Mouse (Mus musculus): Measurements from ENCODE around the gene Nrg4. TPM values are rescaled to one million over a fixed set of nuclear protein-coding genes. Genes with fewer than 3 reads are reported as not detected.

Nrg4 gene
- polyA plus RNA-seq, 1 experiment = 11.4 TPM

- TF ChIP-seq CTCF (conservative IDR thresholded peaks at IDR 0.05; ENCODE audit: insufficient read depth, insufficient read length, low read depth, low read length) (no peak), POLR2A (IDR thresholded peaks at IDR 0.05; ENCODE audit: low read depth, low read length) (no peak)
- no peaks in the 10 kb centered on the region for H3K27me3 ChIP-seq (replicated peaks; ENCODE audit: control insufficient read depth, insufficient read depth, low read length)
- peaks cover 11% of the 10 kb centered on the region; the same call in 1 of the 2 replicates for H3K36me3 ChIP-seq (ENCODE audit: control insufficient read depth, insufficient read depth, low read length)
- no peak overlapping the region for H3K4me3 ChIP-seq (ENCODE audit: insufficient read depth, low read depth, low read length)
- peaks cover 13% of the 10 kb centered on the region; the same call in 1 of the 2 replicates for H3K4me1 ChIP-seq (ENCODE audit: control insufficient read depth, insufficient read depth, low read length)
- 92% methylated on average over 3 of the region's 3 CpGs for WGBS
- H3K27ac ChIP-seq (ENCODE audit: insufficient read depth, low read depth, low read length) = no peak overlapping the region
- DNase-seq = no peak
These were observed 111.0 kb downstream of the Nrg4 start for GRCm38 (mm10) chr9:55215648-55216047.

GRCm38 (mm10) chr9:55215056-55215455 is 111.6 kb downstream of the Nrg4 start:
- Histone ChIP-seq H3K27ac (ENCODE audit: insufficient read depth, low read depth, low read length) (no peak overlapping the region), H3K27me3 (replicated peaks; ENCODE audit: control insufficient read depth, insufficient read depth, low read length) (no peaks in the 10 kb centered on the region), H3K4me1 (ENCODE audit: control insufficient read depth, insufficient read depth, low read length) (peaks cover 14% of the 10 kb centered on the region; the same call in 1 of the 2 replicates), H3K4me3 (ENCODE audit: insufficient read depth, low read depth, low read length) (no peak overlapping the region), H3K36me3 (ENCODE audit: control insufficient read depth, insufficient read depth, low read length) (peaks cover 11% of the 10 kb centered on the region; the same call in 1 of the 2 replicates)
- no peak for TF ChIP-seq CTCF (conservative IDR thresholded peaks at IDR 0.05; ENCODE audit: insufficient read depth, insufficient read length, low read depth, low read length)
- no peak for TF ChIP-seq POLR2A (IDR thresholded peaks at IDR 0.05; ENCODE audit: low read depth, low read length)
- WGBS = 45% methylated on average over 3 of the region's 3 CpGs
- DNase-seq = peak; percentile 58

DNA sequence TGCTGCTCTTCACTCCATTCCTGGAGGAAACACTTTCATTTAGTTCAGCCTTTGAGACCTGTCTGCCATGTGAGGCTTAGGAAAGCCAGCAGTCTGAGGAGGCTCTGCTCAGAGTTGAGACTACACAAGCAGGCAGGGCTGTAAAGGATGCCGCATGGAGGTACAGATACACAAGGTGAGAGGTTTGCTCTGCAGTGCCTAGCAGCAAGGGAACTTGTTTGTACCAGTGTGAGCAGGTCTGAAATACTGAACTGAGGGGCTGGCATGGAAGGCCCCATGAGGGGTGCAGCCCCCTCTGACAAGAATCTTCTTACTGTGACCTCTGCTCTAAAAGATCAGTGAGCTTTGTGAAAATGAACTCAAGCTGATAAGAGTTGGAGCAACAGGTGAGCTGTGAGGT is 113.2 kb downstream of the Nrg4 start:
- Histone ChIP-seq H3K4me1 (ENCODE audit: control insufficient read depth, insufficient read depth, low read length) (peaks cover 21% of the 10 kb centered on the region; the same call in 1 of the 2 replicates), H3K4me3 (ENCODE audit: insufficient read depth, low read depth, low read length) (no peak overlapping the region), H3K36me3 (ENCODE audit: control insufficient read depth, insufficient read depth, low read length) (peaks cover 11% of the 10 kb centered on the region; the same call in 1 of the 2 replicates), H3K27ac (ENCODE audit: insufficient read depth, low read depth, low read length) (no peak overlapping the region), H3K27me3 (replicated peaks; ENCODE audit: control insufficient read depth, insufficient read depth, low read length) (no peaks in the 10 kb centered on the region)
- no peak for DNase-seq
- 78% methylated on average over 1 of the region's 1 CpGs for WGBS
- TF ChIP-seq CTCF (conservative IDR thresholded peaks at IDR 0.05; ENCODE audit: insufficient read depth, insufficient read length, low read depth, low read length) (no peak), POLR2A (IDR thresholded peaks at IDR 0.05; ENCODE audit: low read depth, low read length) (no peak)

GRCm38 (mm10) chr9:55211611-55212010 is 115.0 kb downstream of the Nrg4 start:
- H3K4me3 ChIP-seq (ENCODE audit: insufficient read depth, low read depth, low read length) = no peak overlapping the region
- peak overlapping the region; percentile 80 for H3K27ac ChIP-seq (ENCODE audit: insufficient read depth, low read depth, low read length)
- no peaks in the 10 kb centered on the region for H3K27me3 ChIP-seq (replicated peaks; ENCODE audit: control insufficient read depth, insufficient read depth, low read length)
- peak; percentile 80 for DNase-seq
- H3K36me3 ChIP-seq (ENCODE audit: control insufficient read depth, insufficient read depth, low read length) = peaks cover 7% of the 10 kb centered on the region; the same call in 1 of the 2 replicates
- peaks cover 26% of the 10 kb centered on the region; the same call in 1 of the 2 replicates for H3K4me1 ChIP-seq (ENCODE audit: control insufficient read depth, insufficient read depth, low read length)
- TF ChIP-seq POLR2A (IDR thresholded peaks at IDR 0.05; ENCODE audit: low read depth, low read length) (no peak), CTCF (conservative IDR thresholded peaks at IDR 0.05; ENCODE audit: insufficient read depth, insufficient read length, low read depth, low read length) (no peak)
- WGBS = 58% methylated on average over 4 of the region's 4 CpGs

GRCm38 (mm10) chr9:55208790-55209481 is 117.7 kb downstream of the Nrg4 start, which contains the start of gene Fbxo22:
Fbxo22 (plus strand) TSS chr9:55208925.
- DNase-seq = peak; percentile 92
- Histone ChIP-seq H3K27me3 (replicated peaks; ENCODE audit: control insufficient read depth, insufficient read depth, low read length) (no peaks in the 10 kb centered on the region), H3K4me3 (ENCODE audit: insufficient read depth, low read depth, low read length) (peak within 1 kb of the TSS; percentile 91), H3K36me3 (ENCODE audit: control insufficient read depth, insufficient read depth, low read length) (no peaks in the 10 kb centered on the region; the same call in 1 of the 2 replicates), H3K4me1 (ENCODE audit: control insufficient read depth, insufficient read depth, low read length) (peaks cover 20% of the 10 kb centered on the region; the same call in 1 of the 2 replicates), H3K27ac (ENCODE audit: insufficient read depth, low read depth, low read length) (peak within 1 kb of the TSS; percentile 89)
- TF ChIP-seq CTCF (conservative IDR thresholded peaks at IDR 0.05; ENCODE audit: insufficient read depth, insufficient read length, low read depth, low read length) (no peak), POLR2A (IDR thresholded peaks at IDR 0.05; ENCODE audit: low read depth, low read length) (peak; percentile 51)
- under 1% methylated on average over 65 of the region's 65 CpGs for WGBS

GRCm38 (mm10) chr9:55208458-55208789 is 118.2 kb downstream of the Nrg4 start:
- WGBS = 2% methylated on average over 2 of the region's 2 CpGs
- Histone ChIP-seq H3K36me3 (ENCODE audit: control insufficient read depth, insufficient read depth, low read length) (no peaks in the 10 kb centered on the region), H3K4me1 (ENCODE audit: control insufficient read depth, insufficient read depth, low read length) (peaks cover 20% of the 10 kb centered on the region; the same call in 1 of the 2 replicates), H3K4me3 (ENCODE audit: insufficient read depth, low read depth, low read length) (peak overlapping the region; percentile 91), H3K27ac (ENCODE audit: insufficient read depth, low read depth, low read length) (peak overlapping the region; percentile 89), H3K27me3 (replicated peaks; ENCODE audit: control insufficient read depth, insufficient read depth, low read length) (no peaks in the 10 kb centered on the region)
- no peak for DNase-seq
- TF ChIP-seq POLR2A (IDR thresholded peaks at IDR 0.05; ENCODE audit: low read depth, low read length) (no peak), CTCF (conservative IDR thresholded peaks at IDR 0.05; ENCODE audit: insufficient read depth, insufficient read length, low read depth, low read length) (no peak)

DNA sequence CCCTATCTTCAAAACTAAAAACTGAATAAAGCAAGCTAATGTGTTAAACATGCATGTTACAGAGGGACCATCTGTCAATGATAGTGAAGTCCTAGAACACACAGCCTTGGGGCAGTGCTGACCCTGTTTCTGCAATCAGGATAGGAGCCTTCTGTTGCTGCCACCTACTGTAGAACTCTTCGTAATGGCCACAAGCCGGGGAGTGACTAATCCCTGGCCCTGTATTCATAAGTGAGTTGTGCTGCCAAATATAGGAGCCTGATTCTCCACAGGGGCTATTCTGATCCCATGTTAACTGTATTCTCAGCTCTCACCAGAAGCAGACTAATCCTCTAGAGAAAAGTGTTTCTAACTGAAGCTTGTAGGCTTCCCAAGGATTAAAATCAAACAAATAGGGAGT is 127.3 kb downstream of the Nrg4 start:
- no peak overlapping the region for H3K4me3 ChIP-seq (ENCODE audit: insufficient read depth, low read depth, low read length)
- H3K4me1 ChIP-seq (ENCODE audit: control insufficient read depth, insufficient read depth, low read length) = no peaks in the 10 kb centered on the region; the same call in 1 of the 2 replicates
- H3K27me3 ChIP-seq (replicated peaks; ENCODE audit: control insufficient read depth, insufficient read depth, low read length) = no peaks in the 10 kb centered on the region
- no peak overlapping the region for H3K27ac ChIP-seq (ENCODE audit: insufficient read depth, low read depth, low read length)
- no peaks in the 10 kb centered on the region for H3K36me3 ChIP-seq (ENCODE audit: control insufficient read depth, insufficient read depth, low read length)
- no peak for DNase-seq
- peak; percentile 18; the same call in 1 of the 2 replicates for TF ChIP-seq CTCF (conservative IDR thresholded peaks at IDR 0.05; ENCODE audit: insufficient read depth, insufficient read length, low read depth, low read length)
- no peak for TF ChIP-seq POLR2A (IDR thresholded peaks at IDR 0.05; ENCODE audit: low read depth, low read length)
- 78% methylated on average over 2 of the region's 2 CpGs for WGBS

All from kidney, adult 2 months (tissue).